Mouse (Mus musculus): ENCODE measurements around the gene Smarca4.

Smarca4 gene

GRCm38 (mm10) chr9:21749382-21750118 is 133.6 kb downstream of the Smarca4 start:
- intact Hi-C loops (cut with DNase I) = no loop called here

GRCm38 (mm10) chr9:21750370-21750769 is 134.4 kb downstream of the Smarca4 start:
- intact Hi-C loops (cut with DNase I) = no loop called here

GRCm38 (mm10) chr9:21751347-21751746 is 135.4 kb downstream of the Smarca4 start:
- intact Hi-C loops (cut with DNase I) = no loop called here

- intact Hi-C loops (cut with DNase I) = loop anchor here (2.0 kb wide), 1 partner anchor 52 kb away; no protein-coding TSS in a partner anchor
Observed at GRCm38 (mm10) chr9:21752252-21752792, 136.4 kb downstream of the Smarca4 start.

Small RNA genes within 50 kb of the gene (microRNA-seq; reads per million reads assigned to microRNA genes)
- 0 reads per million in 2 experiments for gene Mir1946b
